Mouse (Mus musculus) limb, embryonic 11.5 days (tissue): Measurements from ENCODE around the gene Trmt13. TPM values are rescaled to one million over a fixed set of nuclear protein-coding genes. Genes with fewer than 3 reads are reported as not detected.
"Not testable (repeated sequence)": the region's sequence is repeated elsewhere in the genome, so short reads cannot be mapped to it uniquely, and the experiment has no call there.

Experiments
- ATAC-seq: fragments of 200-750 bp; cut with Nextera tagmentation; 2 replicates; pipeline ENCODE4 v1.8.0; 2017; ENCODE audit warnings: low read depth; ENCODE audit not compliant: insufficient number of reproducible peaks, low FRiP score, low TSS enrichment
- DNase-seq: peaks from one replicate; pipeline ENCODE4 v3.0.0-alpha.2; 2015; ENCODE audit warnings: low spot score
- H3K27ac ChIP-seq: fragments of 300-500 bp; sonication (generic); replicated peaks from 2 replicates; pipeline ENCODE4 v1.5.1; 2014; ENCODE audit warnings: low read depth, mild to moderate bottlenecking, low read length
- H3K27me3 ChIP-seq: fragments of 300-500 bp; sonication (generic); 2 replicates; pipeline ENCODE4 v1.6.1; 2014; ENCODE audit warnings: mild to moderate bottlenecking, low read length, mixed read lengths; ENCODE audit not compliant: control insufficient read depth, insufficient read depth
- H3K36me3 ChIP-seq: fragments of 300-500 bp; sonication (generic); 2 replicates; pipeline ENCODE4 v1.6.1; 2014; ENCODE audit warnings: mild to moderate bottlenecking, low read length, moderate library complexity, mixed read lengths; ENCODE audit not compliant: control insufficient read depth, insufficient read depth
- H3K4me1 ChIP-seq: fragments of 300-500 bp; sonication (generic); 2 replicates; pipeline ENCODE4 v1.6.1; 2014; ENCODE audit warnings: low read length, mixed read lengths; ENCODE audit not compliant: control insufficient read depth, insufficient read depth
- H3K4me2 ChIP-seq: fragments of 300-500 bp; sonication (generic); 2 replicates; pipeline ENCODE4 v1.6.1; 2014; ENCODE audit warnings: low read depth, mild to moderate bottlenecking, moderate library complexity; ENCODE audit not compliant: severe bottlenecking
- H3K4me3 ChIP-seq: fragments of 300-500 bp; sonication (generic); 2 replicates; pipeline ENCODE4 v1.5.1; 2014; ENCODE audit warnings: low read depth, low read length
- H3K9ac ChIP-seq: fragments of 300-500 bp; sonication (generic); 2 replicates; pipeline ENCODE4 v1.6.1; 2014; ENCODE audit warnings: mild to moderate bottlenecking, low read length
- H3K9me3 ChIP-seq: fragments of 300-500 bp; sonication (generic); 2 replicates; pipeline ENCODE4 v1.6.1; 2016; ENCODE audit warnings: low read length; ENCODE audit not compliant: control insufficient read depth
- WGBS: fragments of 180-500 bp; shearing (Covaris S2); extraction: QIAGEN DNeasy Blood & Tissue Kit; methylation state at CpG from one replicate; pipeline ENCODE4 v1.1.7; 2014; 5-methylcytosine and 5-hydroxymethylcytosine counted together
- polyA plus RNA-seq: library from polyadenylated mRNA; unstranded; fragments of >200 nt; fragmentation: Nextera tagmentation; extraction: Ambion mirVana; gene quantifications from 2 replicates; pipeline ENCODE4 v1.2.1, GENCODE M21; 2014

Trmt13 gene
- polyA plus RNA-seq, 1 experiment from 2014 or later: 26.2 TPM

DNA sequence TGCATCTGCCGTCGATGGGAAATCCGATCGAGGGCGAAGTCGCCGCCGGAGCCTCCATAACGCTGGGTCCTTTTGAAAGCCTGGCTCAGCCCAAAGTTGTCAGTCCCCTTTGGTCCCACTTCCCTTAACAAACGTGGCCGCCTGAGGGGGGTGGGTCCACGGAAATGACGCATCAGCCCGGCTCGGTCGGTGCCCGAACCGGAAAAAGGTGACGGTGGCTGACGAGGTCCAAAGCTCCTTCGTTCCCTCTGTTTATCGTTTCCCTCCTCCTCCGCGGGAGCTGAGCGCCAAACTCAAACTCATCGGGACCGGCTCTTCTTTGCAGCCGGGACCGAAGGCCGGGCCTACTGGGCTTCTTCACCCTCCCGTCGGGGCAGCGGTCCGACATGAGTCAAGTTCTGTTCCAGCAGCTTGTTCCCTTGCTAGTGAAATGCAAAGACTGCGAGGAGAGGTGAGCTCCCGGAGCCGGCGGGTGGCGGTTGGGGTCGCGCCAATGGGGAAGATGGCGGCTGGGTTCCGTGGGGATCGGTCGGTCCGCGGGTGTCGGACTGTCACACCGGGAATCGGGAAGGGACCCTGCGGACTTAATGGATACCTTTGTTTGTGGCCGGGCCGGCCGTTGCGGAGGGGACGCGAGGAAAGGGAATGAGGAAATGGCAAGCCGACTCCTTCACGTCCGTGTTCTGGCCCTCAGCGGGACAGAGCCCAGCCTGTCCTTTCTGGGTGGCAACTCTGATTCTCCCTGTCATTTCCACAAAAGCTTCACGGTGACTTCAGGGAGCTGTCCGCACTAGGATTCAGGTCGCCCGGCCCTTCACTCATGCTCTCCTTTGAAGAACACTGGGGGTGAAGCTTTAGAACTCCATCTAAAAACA is 19.4 kb downstream of the Trmt13 start, which contains the start of gene Sass6:
Gene Sass6 (plus strand): TSS at position 255 of the 875 bp plus-strand sequence.
- H3K9ac ChIP-seq: peak within 1 kb of the TSS; percentile 84
- ATAC-seq: peak; percentile 94
- WGBS: under 1% methylated on average over 65 of the region's 65 CpGs
- H3K4me3 ChIP-seq: peak within 1 kb of the TSS; percentile 61
- peak within 1 kb of the TSS; percentile 49 for H3K4me2 ChIP-seq
- no peaks in the 10 kb centered on the region for H3K9me3 ChIP-seq
- no peaks in the 10 kb centered on the region for H3K27me3 ChIP-seq
- DNase-seq: peak; percentile 99
- H3K27ac ChIP-seq: no peak within 1 kb of the TSS
- H3K36me3 ChIP-seq: peaks cover 4% of the 10 kb centered on the region; the same call in 1 of the 2 replicates
- H3K4me1 ChIP-seq: no peaks in the 10 kb centered on the region

DNA sequence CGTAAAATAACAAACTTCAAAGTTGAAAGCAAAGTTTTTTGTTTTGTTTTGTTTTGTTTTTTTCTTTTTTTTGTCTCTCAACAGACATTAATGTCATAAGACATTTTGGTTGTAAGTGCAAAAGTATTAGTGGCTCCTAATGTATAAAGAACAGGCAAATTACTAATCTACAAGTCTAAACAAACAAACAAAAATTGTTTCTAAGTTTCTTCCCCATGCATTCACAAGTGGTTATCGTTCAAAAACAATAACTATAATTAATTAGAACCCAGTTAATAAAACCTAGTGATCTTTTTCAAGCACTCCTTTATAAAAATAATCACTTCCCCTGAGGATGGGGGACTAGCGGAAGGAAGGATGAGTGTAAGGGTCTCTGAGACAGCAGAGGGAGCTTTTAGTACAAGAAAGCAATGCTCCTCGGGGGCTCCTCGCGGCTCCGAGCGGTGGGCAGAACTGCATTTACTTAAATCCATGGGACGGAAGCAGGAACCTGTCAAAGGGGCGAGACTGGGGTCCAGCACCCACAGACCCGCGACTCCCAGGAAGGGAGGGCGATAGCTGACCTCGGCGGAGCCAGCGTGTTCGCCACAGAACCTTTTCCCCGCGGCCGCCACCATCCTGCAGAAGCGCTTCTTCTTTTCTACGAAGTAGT is 20.2 kb downstream of the Trmt13 start:
- no peaks in the 10 kb centered on the region for H3K4me1 ChIP-seq
- H3K27ac ChIP-seq: no peak overlapping the region
- DNase-seq (no peak), ATAC-seq (peak; percentile 69)
- no peaks in the 10 kb centered on the region for H3K9me3 ChIP-seq
- peak overlapping the region; percentile 26 for H3K4me2 ChIP-seq
- H3K9ac ChIP-seq: peak overlapping the region; percentile 84
- peak overlapping the region; percentile 61 for H3K4me3 ChIP-seq
- no peaks in the 10 kb centered on the region for H3K27me3 ChIP-seq
- H3K36me3 ChIP-seq: peaks cover 6% of the 10 kb centered on the region; the same call in 1 of the 2 replicates
- 2% methylated on average over 21 of the region's 22 CpGs for WGBS

DNA sequence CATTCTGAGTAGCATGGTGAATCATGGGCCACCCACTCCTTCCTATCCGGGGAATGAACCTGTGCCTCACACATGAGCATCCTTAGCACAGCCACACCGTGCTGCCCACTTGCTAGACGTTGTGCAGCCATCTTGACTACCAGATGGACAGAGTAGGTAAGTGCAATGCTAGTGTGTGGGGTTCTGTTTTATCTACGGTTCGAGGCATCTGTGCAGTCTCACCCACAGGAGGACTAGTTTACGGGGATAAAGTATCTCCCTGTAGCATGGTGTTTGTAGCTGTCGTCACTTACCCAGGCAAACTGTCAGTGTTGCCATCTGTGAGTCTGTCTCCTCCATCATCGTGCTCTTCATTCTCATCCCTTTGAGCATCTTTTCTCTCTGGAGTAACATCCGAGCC is 32.2 kb downstream of the Trmt13 start:
- Histone ChIP-seq H3K4me3 (no peak overlapping the region), H3K4me2 (no peak overlapping the region), H3K27me3 (no peaks in the 10 kb centered on the region), H3K27ac (no peak overlapping the region), H3K36me3 (peaks cover 15% of the 10 kb centered on the region), H3K4me1 (no peaks in the 10 kb centered on the region), H3K9ac (no peak overlapping the region), H3K9me3 (no peaks in the 10 kb centered on the region)
- 96% methylated on average over 9 of the region's 9 CpGs for WGBS
- no peak for ATAC-seq
- no peak for DNase-seq

DNA sequence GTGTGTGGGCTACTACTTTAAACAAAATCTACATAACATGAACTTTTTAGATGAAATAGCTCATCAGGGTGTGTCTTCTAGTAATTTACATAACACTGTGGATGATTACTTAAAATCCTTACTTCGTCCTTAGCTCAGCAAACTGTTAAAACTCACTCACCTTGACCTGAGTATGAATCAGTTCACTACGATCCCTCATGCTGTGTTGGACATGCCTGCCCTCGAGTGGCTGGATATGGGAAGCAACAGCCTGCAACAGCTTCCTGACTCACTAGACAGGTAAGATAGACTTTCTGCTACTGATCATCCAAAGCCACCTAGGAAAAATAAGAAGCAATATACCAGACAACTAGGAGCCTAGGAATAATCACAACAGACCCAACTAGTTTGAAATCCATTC is 37.1 kb downstream of the Trmt13 start:
- H3K9me3 ChIP-seq: no peaks in the 10 kb centered on the region
- H3K27me3 ChIP-seq: no peaks in the 10 kb centered on the region
- ATAC-seq (no peak), DNase-seq (no peak)
- H3K9ac ChIP-seq: no peak overlapping the region
- WGBS: 68% methylated on average over 3 of the region's 3 CpGs
- H3K36me3 ChIP-seq: peaks cover 4% of the 10 kb centered on the region; the same call in 1 of the 2 replicates
- H3K4me3 ChIP-seq: no peak overlapping the region
- no peak overlapping the region for H3K27ac ChIP-seq
- no peak overlapping the region for H3K4me2 ChIP-seq
- no peaks in the 10 kb centered on the region for H3K4me1 ChIP-seq

DNA sequence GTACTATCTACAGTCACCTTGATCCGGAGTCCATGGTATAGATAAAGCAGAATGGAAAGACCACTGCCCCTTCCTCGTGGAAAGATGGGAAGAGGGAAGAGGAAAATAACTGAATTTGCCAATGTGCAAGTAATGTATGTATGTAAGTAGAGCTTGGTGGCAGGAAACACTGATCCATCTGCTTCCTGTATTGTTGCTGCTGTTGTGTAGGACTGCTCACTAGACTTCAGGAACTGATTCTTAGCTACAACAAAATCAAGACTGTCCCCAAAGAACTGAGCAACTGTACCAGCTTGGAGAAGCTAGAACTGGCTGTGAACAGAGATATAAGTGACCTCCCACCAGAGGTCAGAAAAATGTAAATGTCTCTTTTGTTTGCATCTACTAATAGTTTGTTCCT is 43.8 kb downstream of the Trmt13 start:
- no peaks in the 10 kb centered on the region for H3K36me3 ChIP-seq
- H3K4me2 ChIP-seq: no peak overlapping the region
- H3K9ac ChIP-seq: no peak overlapping the region
- DNase-seq (no peak), ATAC-seq (no peak)
- 72% methylated on average over 2 of the region's 2 CpGs for WGBS
- H3K27me3 ChIP-seq: no peaks in the 10 kb centered on the region
- H3K27ac ChIP-seq: no peak overlapping the region
- H3K4me1 ChIP-seq: no peaks in the 10 kb centered on the region
- no peaks in the 10 kb centered on the region for H3K9me3 ChIP-seq
- no peak overlapping the region for H3K4me3 ChIP-seq

DNA sequence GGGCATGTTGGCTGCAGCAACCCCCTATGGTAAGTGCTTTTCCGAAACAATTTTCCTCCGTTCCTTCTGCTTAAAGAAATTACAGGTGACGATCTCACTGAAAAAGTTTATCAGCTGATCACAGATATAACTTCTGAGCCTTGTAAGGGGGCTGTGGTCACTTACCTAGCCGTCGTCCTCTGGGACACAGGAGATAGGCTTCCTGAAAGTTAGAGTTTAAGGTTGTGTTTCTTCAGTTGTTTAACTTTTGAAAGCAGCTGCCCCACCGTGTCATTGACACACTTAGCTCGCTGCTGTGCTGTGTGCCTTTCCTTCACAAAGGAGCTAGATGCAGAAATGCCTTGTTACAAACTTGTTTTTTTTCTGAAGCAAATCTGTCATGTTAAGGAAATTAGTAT is 51.3 kb downstream of the Trmt13 start:
- Histone ChIP-seq H3K36me3 (no peaks in the 10 kb centered on the region), H3K27me3 (no peaks in the 10 kb centered on the region), H3K27ac (no peak overlapping the region), H3K9me3 (no peaks in the 10 kb centered on the region), H3K4me2 (no peak overlapping the region), H3K4me3 (no peak overlapping the region), H3K9ac (no peak overlapping the region), H3K4me1 (no peaks in the 10 kb centered on the region)
- DNase-seq (no peak), ATAC-seq (no peak)
- 81% methylated on average over 7 of the region's 7 CpGs for WGBS

DNA sequence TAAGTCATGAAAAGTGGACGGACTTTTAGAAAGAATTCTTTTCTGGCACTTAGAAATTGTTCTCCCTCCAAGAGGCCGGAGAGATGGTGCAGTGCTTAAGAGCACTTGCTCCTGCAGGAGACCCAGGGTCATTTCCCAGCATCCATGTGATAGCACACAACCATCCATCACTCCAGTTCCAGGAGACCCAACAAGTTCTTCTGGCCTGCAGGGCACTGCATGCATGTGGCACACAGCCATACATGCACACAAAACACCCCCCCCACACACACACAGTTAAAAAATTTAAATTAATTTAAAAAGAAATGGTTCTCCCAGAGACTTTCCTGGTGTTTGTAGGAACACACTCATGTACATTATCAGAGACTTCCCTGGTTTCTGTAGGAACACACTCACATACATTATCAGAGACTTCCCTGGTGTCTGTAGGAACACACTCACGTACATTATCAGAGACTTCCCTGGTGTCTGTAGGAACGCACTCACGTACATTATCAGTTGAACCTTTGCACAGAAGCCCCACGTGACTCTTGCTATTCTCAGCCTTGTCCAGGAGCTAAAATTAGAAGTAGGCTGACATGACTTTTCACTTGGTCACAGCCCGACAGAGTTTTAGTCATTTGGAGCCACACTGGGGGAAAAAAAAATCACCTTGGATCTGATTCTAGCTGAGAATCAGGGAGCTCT is 51.8 kb downstream of the Trmt13 start, which contains the start of gene Lrrc39:
Gene Lrrc39 (plus strand): TSS at position 566 of the 687 bp plus-strand sequence.
- ATAC-seq: no peak
- Histone ChIP-seq H3K4me1 (no peaks in the 10 kb centered on the region), H3K4me3 (no peak within 1 kb of the TSS)

DNA sequence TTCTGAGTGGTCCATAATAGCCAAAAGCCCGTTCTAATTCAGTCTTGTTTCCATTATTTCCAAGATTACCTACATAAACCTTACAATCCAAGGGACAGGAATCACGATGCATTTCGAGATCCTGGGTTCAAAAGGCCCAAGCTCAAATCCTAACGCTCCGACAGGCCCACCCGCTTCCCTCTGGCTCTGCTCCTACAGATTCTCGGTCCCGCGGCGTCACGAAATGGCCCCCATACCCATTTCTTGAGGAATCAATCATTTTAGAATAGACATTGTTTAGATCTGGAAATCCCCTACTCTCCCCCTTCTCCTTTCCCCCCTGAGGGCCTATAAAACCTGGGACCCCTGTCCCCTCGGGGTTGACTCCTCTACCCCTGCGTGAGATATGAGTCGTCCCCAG is 53.1 kb downstream of the Trmt13 start:
- DNase-seq, H3K27ac ChIP-seq, H3K9me3 ChIP-seq, H3K36me3 ChIP-seq, H3K9ac ChIP-seq, H3K4me2 ChIP-seq, ATAC-seq, H3K4me3 ChIP-seq, H3K27me3 ChIP-seq, H3K4me1 ChIP-seq: not testable (repeated sequence)
- WGBS: 92% methylated on average over 13 of the region's 14 CpGs

More for the DNA sequence above, 51.8 kb downstream of the Trmt13 start, which contains the start of gene Lrrc39:
- no peak for DNase-seq
- Histone ChIP-seq H3K9ac (no peak within 1 kb of the TSS), H3K36me3 (no peaks in the 10 kb centered on the region), H3K4me2 (no peak within 1 kb of the TSS), H3K27ac (no peak within 1 kb of the TSS), H3K27me3 (no peaks in the 10 kb centered on the region), H3K9me3 (no peaks in the 10 kb centered on the region)
- 81% methylated on average over 7 of the region's 7 CpGs for WGBS
